Mouse (Mus musculus) bone marrow macrophage, adult 2 months (primary cell): ENCODE results near the gene Tmem262.

ENCODE experiments used
- CTCF ChIP-seq: IDR thresholded peaks from 2 replicates; pipeline ENCODE4 v1.5.1; 2012; ENCODE audit warnings: low read depth, mild to moderate bottlenecking, low read length, moderate library complexity
- POLR2A ChIP-seq: IDR thresholded peaks from 2 replicates; pipeline ENCODE4 v1.6.1; 2012; ENCODE audit warnings: mild to moderate bottlenecking, low read depth, low read length, borderline replicate concordance

DNA sequence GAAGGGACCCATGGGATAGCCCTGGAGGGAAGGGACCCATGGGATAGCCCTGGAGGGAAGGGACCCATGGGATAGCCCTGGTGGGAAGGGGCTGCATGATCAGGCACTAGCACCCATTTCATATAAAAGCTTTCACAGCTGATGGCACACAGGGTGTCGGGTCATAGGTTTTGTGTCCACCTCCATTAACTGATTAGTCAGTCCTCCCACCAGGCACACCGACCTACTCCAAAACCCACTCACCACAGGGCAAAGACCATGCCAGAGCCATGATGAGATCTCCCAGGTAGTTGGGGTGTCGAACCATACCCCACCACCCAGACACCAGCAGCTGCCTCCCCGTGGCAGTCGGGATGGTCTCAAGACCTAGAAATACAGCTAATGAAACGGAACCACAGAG lies 16.8 kb upstream of the Tmem262 start:
- no peak for TF ChIP-seq POLR2A
- TF ChIP-seq CTCF, result no peak
